Mouse (Mus musculus) liver, postnatal 0 days (tissue): Measurements from ENCODE around the gene Dcaf15. TPM values are rescaled to one million over a fixed set of nuclear protein-coding genes. Genes with fewer than 3 reads are reported as not detected.
A peak's percentile ranks its signal among the peaks of the same experiment; 100 is the strongest.

Experiments used
- ATAC-seq: fragments of 200-750 bp; cut with Nextera tagmentation; 2 replicates; pipeline ENCODE4 v1.8.0; 2017; ENCODE audit warnings: mild to moderate bottlenecking, moderate library complexity
- DNase-seq: peaks from one replicate; pipeline ENCODE4 v3.0.0-alpha.2; 2016
- H3K27ac ChIP-seq: fragments of 300-500 bp; sonication (generic); 2 replicates; pipeline ENCODE4 v1.5.1; 2014; ENCODE audit warnings: antibody characterized with exemption, moderate library complexity, mild to moderate bottlenecking, low read depth
- H3K27me3 ChIP-seq: fragments of 300-500 bp; sonication (generic); 2 replicates; pipeline ENCODE4 v1.6.1; 2014; ENCODE audit warnings: low read length, control low read depth, mixed read lengths; ENCODE audit not compliant: insufficient read depth
- H3K36me3 ChIP-seq: fragments of 300-500 bp; sonication (generic); replicated peaks from 2 replicates; pipeline ENCODE4 v1.6.1; 2014; ENCODE audit warnings: mild to moderate bottlenecking, control low read depth, low read length, moderate library complexity, mixed read lengths; ENCODE audit not compliant: insufficient read depth
- H3K4me1 ChIP-seq: fragments of 300-500 bp; sonication (generic); 2 replicates; pipeline ENCODE4 v1.6.1; 2014; ENCODE audit warnings: antibody characterized with exemption, mild to moderate bottlenecking, control low read depth; ENCODE audit not compliant: insufficient read depth
- H3K4me2 ChIP-seq: fragments of 300-500 bp; sonication (generic); 2 replicates; pipeline ENCODE4 v1.6.1; 2014; ENCODE audit warnings: low read depth, mild to moderate bottlenecking, low read length, moderate library complexity, mixed read lengths
- H3K4me3 ChIP-seq: fragments of 300-500 bp; sonication (generic); 2 replicates; pipeline ENCODE4 v1.5.1; 2014; ENCODE audit warnings: low read depth, low read length
- H3K9ac ChIP-seq: fragments of 300-500 bp; sonication (generic); replicated peaks from 2 replicates; pipeline ENCODE4 v1.6.1; 2014; ENCODE audit warnings: mild to moderate bottlenecking, moderate library complexity
- H3K9me3 ChIP-seq: fragments of 300-500 bp; sonication (generic); 2 replicates; pipeline ENCODE4 v1.6.1; 2016; ENCODE audit warnings: mild to moderate bottlenecking, control low read depth, low read length, mixed read lengths
- CTCF ChIP-seq: sonication (generic); IDR thresholded peaks from 2 replicates; pipeline ENCODE4 v1.5.1; 2016; ENCODE audit warnings: antibody characterized with exemption, low read depth
- EP300 ChIP-seq: IDR thresholded peaks from 2 replicates; pipeline ENCODE4 v1.6.1; 2016; ENCODE audit warnings: antibody characterized with exemption, low read depth, mild to moderate bottlenecking
- WGBS: fragments of 180-500 bp; shearing (Covaris S2); extraction: QIAGEN DNeasy Blood & Tissue Kit; methylation state at CpG from one replicate; pipeline ENCODE4 v1.1.7; 2014; ENCODE audit not compliant: insufficient replicate concordance; 5-methylcytosine and 5-hydroxymethylcytosine counted together
- polyA plus RNA-seq: library from polyadenylated mRNA; unstranded; fragments of >200 nt; fragmentation: Nextera tagmentation; extraction: Ambion mirVana; gene quantifications from 2 replicates; pipeline ENCODE4 v1.2.1, GENCODE M21; 2015

Gene Dcaf15
- 2.3 and 2.8 TPM in 2 replicates for polyA plus RNA-seq

- H3K27ac ChIP-seq = peak within 1 kb of the TSS; percentile 84
- peak within 1 kb of the TSS; percentile 74 for H3K9ac ChIP-seq
- H3K4me2 ChIP-seq = peak within 1 kb of the TSS; percentile 86
- DNase-seq (peak; percentile 98), ATAC-seq (peak; percentile 97)
- WGBS = 10% methylated on average over 42 of the region's 42 CpGs
- TF ChIP-seq CTCF (no peak), EP300 (peak; percentile 41)
- peaks cover 23% of the 10 kb centered on the region for H3K4me1 ChIP-seq
- peak within 1 kb of the TSS; percentile 80 for H3K4me3 ChIP-seq
- no peaks in the 10 kb centered on the region; the same call in 1 of the 2 replicates for H3K36me3 ChIP-seq
- H3K27me3 ChIP-seq = no peaks in the 10 kb centered on the region
- no peaks in the 10 kb centered on the region for H3K9me3 ChIP-seq
Measured at GRCm38 (mm10) chr8:84104697-84105609, at the start of gene Dcaf15. TSS of gene Dcaf15 (minus strand) at chr8:84104768.

DNA sequence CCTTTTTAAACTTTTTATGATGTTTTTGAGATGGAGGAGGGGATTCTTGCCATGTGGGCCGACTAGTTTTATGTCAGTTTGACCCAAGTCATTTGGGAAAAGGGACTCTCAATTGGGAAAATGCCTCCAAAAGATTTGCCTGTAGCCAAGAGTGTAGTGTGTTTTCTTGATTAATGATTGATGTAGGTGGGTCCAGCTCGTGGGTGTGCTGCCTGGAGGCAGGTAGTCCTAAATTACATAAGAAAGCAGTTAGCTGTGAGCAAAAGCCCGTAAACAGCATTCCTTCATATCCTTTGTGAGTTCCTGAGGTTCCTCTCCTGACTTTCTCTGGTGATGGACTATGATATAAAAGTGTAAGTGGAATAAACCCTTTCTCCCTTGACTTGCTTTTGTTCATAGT, 44.6 kb upstream of the Dcaf15 start:
- no peak overlapping the region for H3K4me2 ChIP-seq
- no peaks in the 10 kb centered on the region for H3K27me3 ChIP-seq
- 65% methylated on average over 3 of the region's 3 CpGs for WGBS
- no peaks in the 10 kb centered on the region for H3K9me3 ChIP-seq
- no peak overlapping the region for H3K4me3 ChIP-seq
- ATAC-seq (no peak), DNase-seq (no peak)
- TF ChIP-seq EP300 (no peak), CTCF (no peak)
- H3K36me3 ChIP-seq = peaks cover 6% of the 10 kb centered on the region; the same call in 1 of the 2 replicates
- no peak overlapping the region for H3K27ac ChIP-seq
- H3K4me1 ChIP-seq = peaks cover 22% of the 10 kb centered on the region
- H3K9ac ChIP-seq = no peak overlapping the region

- H3K4me1 ChIP-seq = peaks cover 22% of the 10 kb centered on the region
- H3K27ac ChIP-seq = no peak overlapping the region
- peak overlapping the region; percentile 97; the same call in 1 of the 2 replicates for H3K4me2 ChIP-seq
- no peak overlapping the region for H3K9ac ChIP-seq
- no peaks in the 10 kb centered on the region for H3K9me3 ChIP-seq
- WGBS = 88% methylated on average over 5 of the region's 5 CpGs
- ATAC-seq (no peak), DNase-seq (no peak)
- H3K27me3 ChIP-seq = no peaks in the 10 kb centered on the region
- H3K36me3 ChIP-seq = peaks cover 11% of the 10 kb centered on the region
- H3K4me3 ChIP-seq = no peak overlapping the region
- TF ChIP-seq EP300 (no peak), CTCF (no peak)
Measured at GRCm38 (mm10) chr8:84148531-84148850, 43.9 kb upstream of the Dcaf15 start.

- Histone ChIP-seq H3K27ac (no peak within 1 kb of the TSS), H3K4me3 (peak within 1 kb of the TSS; percentile 83), H3K4me2 (peak within 1 kb of the TSS; percentile 97), H3K4me1 (peaks cover 22% of the 10 kb centered on the region), H3K27me3 (no peaks in the 10 kb centered on the region), H3K9ac (peak within 1 kb of the TSS; percentile 83), H3K9me3 (no peaks in the 10 kb centered on the region), H3K36me3 (peaks cover 16% of the 10 kb centered on the region)
- TF ChIP-seq EP300 (no peak), CTCF (0 out of 2 replicates have a peak, but pooled peaks have one; percentile 10)
- DNase-seq (peak; percentile 90), ATAC-seq (peak; percentile 95)
- 19% methylated on average over 45 of the region's 49 CpGs for WGBS
Measured at GRCm38 (mm10) chr8:84147769-84148530, 43.4 kb upstream of the Dcaf15 start, which contains the start of the genes Cc2d1a and 4930432K21Rik. TSS of gene Cc2d1a (minus strand) at chr8:84147936. TSS of gene 4930432K21Rik (plus strand) at chr8:84148025.

GRCm38 (mm10) chr8:84147324-84147766, 42.8 kb upstream of the Dcaf15 start:
- Histone ChIP-seq H3K4me2 (peak overlapping the region; percentile 97), H3K27ac (no peak overlapping the region), H3K9me3 (no peaks in the 10 kb centered on the region), H3K4me3 (peak overlapping the region; percentile 83), H3K4me1 (peaks cover 22% of the 10 kb centered on the region), H3K9ac (peak overlapping the region; percentile 83), H3K27me3 (no peaks in the 10 kb centered on the region), H3K36me3 (peaks cover 22% of the 10 kb centered on the region)
- DNase-seq = peak; percentile 49
- TF ChIP-seq EP300 (no peak), CTCF (no peak)
- peak; percentile 55 for ATAC-seq
- 5% methylated on average over 14 of the region's 14 CpGs for WGBS
